Mouse (Mus musculus) central nervous system, embryonic 18 days (tissue): Measurements from ENCODE around the gene B230219D22Rik. TPM values are rescaled to one million over a fixed set of nuclear protein-coding genes. Genes with fewer than 3 reads are reported as not detected.

ENCODE experiments used
- polyA plus RNA-seq: library from polyadenylated mRNA; depleted of rRNA; stranded (reverse); fragments of >200 nt; gene quantifications from 2 replicates; pipeline ENCODE4 v1.2.3, GENCODE M21; 2012; rRNA removed

Gene B230219D22Rik
- 96.6 and 98.4 TPM in 2 replicates for polyA plus RNA-seq

GRCm38 (mm10) chr13:55692535-55693242, at the start of gene B230219D22Rik:
Gene B230219D22Rik (plus strand): TSS chr13:55693124.

GRCm38 (mm10) chr13:55714501-55715166, 21.7 kb downstream of the B230219D22Rik start, which contains the start of gene Txndc15:
Gene Txndc15 (plus strand): TSS chr13:55714650.

GRCm38 (mm10) chr13:55727120-55727838, 34.4 kb downstream of the B230219D22Rik start, which contains the start of gene Pcbd2:
Gene Pcbd2 (plus strand): TSS chr13:55727368.

Other genes starting within 250 kb of the B230219D22Rik start
- gene Grk6, start 248.1 kb upstream of the B230219D22Rik start, polyA plus RNA-seq: 75.3 and 78.3 TPM in 2 replicates
- 67.4 and 83.4 TPM in 2 replicates for gene Prr7, start 228.9 kb upstream of the B230219D22Rik start, polyA plus RNA-seq
- 586 and 690 TPM in 2 replicates for gene Dbn1, start 205.0 kb upstream of the B230219D22Rik start, polyA plus RNA-seq
- 105 and 118 TPM in 2 replicates for gene Pdlim7, start 179.4 kb upstream of the B230219D22Rik start, polyA plus RNA-seq
- 13.9 and 15.9 TPM in 2 replicates for gene Dok3, start 163.8 kb upstream of the B230219D22Rik start, polyA plus RNA-seq
- 90.3 and 94.8 TPM in 2 replicates for gene Ddx41, start 156.5 kb upstream of the B230219D22Rik start, polyA plus RNA-seq
- gene Fam193b, start 122.0 kb upstream of the B230219D22Rik start, polyA plus RNA-seq: 137 and 144 TPM in 2 replicates
- gene Tmed9, start 119.4 kb upstream of the B230219D22Rik start, polyA plus RNA-seq: 133 and 139 TPM in 2 replicates
- gene B4galt7, start 93.2 kb upstream of the B230219D22Rik start, polyA plus RNA-seq: 48.9 and 49.4 TPM in 2 replicates
- 89.9 and 91.4 TPM in 2 replicates for gene Caml, start 70.1 kb upstream of the B230219D22Rik start, polyA plus RNA-seq
- gene Ddx46, start 58.1 kb upstream of the B230219D22Rik start, polyA plus RNA-seq: 50.6 and 54.7 TPM in 2 replicates
- gene Txndc15, start 21.5 kb downstream of the B230219D22Rik start, polyA plus RNA-seq: 76.5 and 82.5 TPM in 2 replicates
- gene Pcbd2, start 34.2 kb downstream of the B230219D22Rik start, polyA plus RNA-seq: 24.4 and 27.6 TPM in 2 replicates
- 0.17 and 0.25 TPM in 2 replicates for gene Catsper3, start 91.4 kb downstream of the B230219D22Rik start, polyA plus RNA-seq
- gene Pitx1, start 143.1 kb downstream of the B230219D22Rik start, polyA plus RNA-seq: 0.52 and 0.63 TPM in 2 replicates